Mouse (Mus musculus) heart, postnatal 0 days (tissue): ENCODE data around the gene Gtf2b. TPM values are rescaled to one million over a fixed set of nuclear protein-coding genes. Genes with fewer than 3 reads are reported as not detected.
A peak's percentile ranks its signal among the peaks of the same experiment; 100 is the strongest.

ENCODE experiments used
- ATAC-seq: fragments of 200-750 bp; cut with Nextera tagmentation; 2 replicates; pipeline ENCODE4 v1.8.0; 2017; ENCODE audit warnings: low read depth, moderate number of reproducible peaks, moderate library complexity; ENCODE audit not compliant: insufficient read depth
- DNase-seq: peaks from one replicate; pipeline ENCODE4 v3.0.0-alpha.2; 2016; ENCODE audit warnings: low spot score
- H3K27ac ChIP-seq: fragments of 300-500 bp; sonication (generic); 2 replicates; pipeline ENCODE4 v1.5.1; 2014; ENCODE audit warnings: low read depth, mild to moderate bottlenecking
- H3K27me3 ChIP-seq: fragments of 300-500 bp; sonication (generic); 2 replicates; pipeline ENCODE4 v1.6.1; 2014; ENCODE audit warnings: low read length, mixed read lengths; ENCODE audit not compliant: control insufficient read depth, insufficient read depth
- H3K36me3 ChIP-seq: fragments of 300-500 bp; sonication (generic); replicated peaks from 2 replicates; pipeline ENCODE4 v1.6.1; 2014; ENCODE audit warnings: low read length, mixed read lengths; ENCODE audit not compliant: control insufficient read depth, insufficient read depth
- H3K4me1 ChIP-seq: fragments of 300-500 bp; sonication (generic); 2 replicates; pipeline ENCODE4 v1.6.1; 2014; ENCODE audit warnings: antibody characterized with exemption; ENCODE audit not compliant: control insufficient read depth, insufficient read depth
- H3K4me2 ChIP-seq: fragments of 300-500 bp; sonication (generic); 2 replicates; pipeline ENCODE4 v1.6.1; 2014; ENCODE audit warnings: low read depth, mild to moderate bottlenecking, low read length, moderate library complexity
- H3K4me3 ChIP-seq: fragments of 300-500 bp; sonication (generic); 2 replicates; pipeline ENCODE4 v1.5.1; 2014; ENCODE audit warnings: low read depth, low read length
- H3K9ac ChIP-seq: fragments of 300-500 bp; sonication (generic); replicated peaks from 2 replicates; pipeline ENCODE4 v1.6.1; 2014; ENCODE audit warnings: low read depth, low read length, mixed read lengths
- H3K9me3 ChIP-seq: fragments of 300-500 bp; sonication (generic); replicated peaks from 2 replicates; pipeline ENCODE4 v1.6.1; 2016; ENCODE audit warnings: low read length; ENCODE audit not compliant: control insufficient read depth
- CTCF ChIP-seq: IDR thresholded peaks from 2 replicates; pipeline ENCODE4 v1.5.1; 2016; ENCODE audit warnings: antibody characterized with exemption, control low read depth, low read depth
- EP300 ChIP-seq: IDR thresholded peaks from 2 replicates; pipeline ENCODE4 v1.6.1; 2016; ENCODE audit warnings: antibody characterized with exemption, low read depth
- WGBS: fragments of 180-500 bp; shearing (Covaris S2); extraction: QIAGEN DNeasy Blood & Tissue Kit; methylation state at CpG from one replicate; pipeline ENCODE4 v1.1.7; 2014; 5-methylcytosine and 5-hydroxymethylcytosine counted together
- polyA plus RNA-seq: library from polyadenylated mRNA; unstranded; fragments of >200 nt; fragmentation: Nextera tagmentation; extraction: Ambion mirVana; gene quantifications from 2 replicates; pipeline ENCODE4 v1.2.1, GENCODE M21; 2015
- total RNA-seq: library from RNA; depleted of rRNA; stranded (reverse); fragments of >200 nt; gene quantifications from 2 replicates; pipeline ENCODE4 v1.2.3, GENCODE M21; 2014; ENCODE audit warnings: low replicate concordance

Gene Gtf2b
- total and polyA plus RNA-seq, 2 experiments from 2014 or later = 32.1 to 63.7 TPM

DNA sequence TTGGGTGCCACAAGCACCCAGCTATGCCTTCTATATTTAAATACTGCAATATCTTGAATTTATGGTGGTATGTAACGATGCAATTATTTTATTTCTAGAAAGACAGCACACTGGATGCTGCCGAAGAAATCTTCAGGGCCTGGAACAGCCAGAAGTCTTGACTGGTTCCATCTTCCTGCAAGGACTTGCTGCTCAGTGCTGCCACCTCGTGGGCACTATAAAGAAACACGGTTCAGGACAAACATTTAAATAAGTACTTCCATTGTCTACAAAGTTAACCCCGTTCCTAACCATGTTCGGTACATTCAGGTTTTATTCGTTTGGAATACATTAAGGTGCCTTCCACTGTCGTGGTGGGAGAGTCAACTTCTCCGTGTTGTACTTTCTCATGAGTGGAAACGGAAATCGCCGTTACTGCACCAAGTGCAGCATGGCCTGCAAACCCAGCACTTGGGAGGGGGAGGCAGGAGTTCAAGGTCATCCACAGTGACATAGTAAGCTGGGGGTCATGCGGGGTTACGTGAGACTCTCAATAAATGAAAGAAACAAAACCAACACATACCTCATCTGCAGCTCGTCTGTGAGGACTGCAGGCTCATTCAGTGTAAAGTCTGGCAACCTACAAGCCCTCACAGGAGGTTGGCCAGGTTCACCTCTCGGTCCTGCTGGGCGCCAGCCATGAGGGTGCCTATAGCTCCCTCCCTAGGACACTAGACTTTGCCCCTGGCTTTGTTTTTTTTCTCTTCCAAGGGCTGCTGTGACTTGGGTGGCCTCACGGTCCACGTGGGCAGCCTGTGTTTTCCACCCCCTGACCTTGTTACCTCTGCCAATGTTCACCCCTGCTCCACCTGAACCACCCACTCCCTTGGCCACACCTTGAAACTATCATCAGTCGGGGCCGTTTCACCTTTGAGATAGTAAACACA is 20.6 kb upstream of the Gtf2b start:
- Histone ChIP-seq H3K4me1 (no peaks in the 10 kb centered on the region), H3K4me2 (no peak overlapping the region), H3K9ac (no peak overlapping the region), H3K27ac (no peak overlapping the region), H3K9me3 (no peaks in the 10 kb centered on the region), H3K4me3 (no peak overlapping the region), H3K36me3 (no peaks in the 10 kb centered on the region), H3K27me3 (no peaks in the 10 kb centered on the region)
- WGBS = 57% methylated on average over 21 of the region's 21 CpGs
- no peak for TF ChIP-seq EP300
- TF ChIP-seq CTCF = peak; percentile 91
- DNase-seq = peak; percentile 49
- ATAC-seq = no peak

DNA sequence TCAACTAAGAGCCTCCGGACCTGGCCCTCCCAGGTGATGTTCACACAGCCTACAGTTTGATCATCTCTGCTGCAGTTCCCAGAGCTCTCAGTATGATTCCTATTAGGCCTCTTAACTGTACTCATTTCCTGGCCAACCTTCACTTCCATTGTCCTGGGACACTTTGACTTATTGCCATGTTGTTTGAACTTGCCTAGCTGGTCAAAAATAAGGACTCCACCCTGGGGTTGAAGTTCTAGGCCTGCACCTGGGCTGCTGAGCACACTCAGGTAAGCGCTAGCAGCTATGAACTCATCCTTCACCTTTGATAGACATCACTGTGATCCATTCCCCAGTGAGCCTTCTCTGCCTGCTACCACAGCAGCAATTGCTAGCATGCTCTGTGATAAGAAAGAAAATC is 19.8 kb upstream of the Gtf2b start:
- ATAC-seq (no peak), DNase-seq (no peak)
- no peaks in the 10 kb centered on the region for H3K27me3 ChIP-seq
- H3K27ac ChIP-seq = no peak overlapping the region
- H3K4me1 ChIP-seq = no peaks in the 10 kb centered on the region
- H3K4me3 ChIP-seq = no peak overlapping the region
- no peak overlapping the region for H3K4me2 ChIP-seq
- no peak overlapping the region for H3K9ac ChIP-seq
- WGBS = 96% methylated on average over 2 of the region's 2 CpGs
- no peaks in the 10 kb centered on the region for H3K9me3 ChIP-seq
- TF ChIP-seq EP300 (no peak), CTCF (no peak)
- H3K36me3 ChIP-seq = no peaks in the 10 kb centered on the region

DNA sequence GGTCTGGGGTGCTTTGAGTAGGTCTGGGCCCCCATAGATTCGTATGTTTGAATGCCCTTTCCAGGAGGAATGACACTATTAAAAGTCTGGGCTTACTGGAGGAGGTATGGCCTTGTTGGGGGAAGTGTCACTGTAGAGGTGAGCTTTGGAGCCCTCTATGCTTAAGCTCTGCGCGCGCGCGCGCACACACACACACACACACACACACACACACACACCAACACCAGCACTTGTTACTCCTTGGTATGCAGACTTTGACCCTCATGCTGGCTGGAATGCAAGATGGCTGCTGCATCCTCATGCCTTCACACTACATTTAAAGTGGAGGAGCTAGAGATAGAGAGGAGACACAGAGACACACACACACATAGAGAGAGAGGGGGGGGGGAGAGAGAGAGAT is 17.2 kb upstream of the Gtf2b start:
- no peaks in the 10 kb centered on the region for H3K27me3 ChIP-seq
- WGBS = 93% methylated on average over 7 of the region's 7 CpGs
- DNase-seq (no peak), ATAC-seq (no peak)
- H3K36me3 ChIP-seq = no peaks in the 10 kb centered on the region
- H3K27ac ChIP-seq = no peak overlapping the region
- TF ChIP-seq EP300 = no peak
- TF ChIP-seq CTCF = no peak
- no peak overlapping the region for H3K4me2 ChIP-seq
- no peak overlapping the region for H3K9ac ChIP-seq
- H3K4me1 ChIP-seq = no peaks in the 10 kb centered on the region
- no peak overlapping the region for H3K4me3 ChIP-seq
- H3K9me3 ChIP-seq = no peaks in the 10 kb centered on the region

DNA sequence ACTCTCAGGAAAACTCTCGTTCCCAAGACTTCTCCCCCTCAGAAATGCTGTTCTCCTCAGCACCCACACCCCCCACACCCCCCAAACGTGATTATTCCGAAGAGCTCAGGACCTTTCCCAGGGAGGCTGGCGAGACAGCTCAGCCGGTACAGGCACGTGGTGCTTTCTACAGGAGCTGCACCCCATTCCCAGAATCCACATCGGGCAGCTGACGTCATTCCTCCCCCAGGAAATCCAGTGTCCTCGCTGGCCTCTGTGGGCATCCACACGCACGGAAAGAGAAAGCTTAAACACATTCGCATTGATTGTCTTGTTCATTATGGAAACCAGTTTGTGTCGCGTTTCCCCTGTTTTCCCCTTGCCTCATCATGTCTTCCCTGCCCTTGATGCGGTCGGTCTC is 15.7 kb upstream of the Gtf2b start:
- TF ChIP-seq EP300 (no peak), CTCF (no peak)
- H3K4me2 ChIP-seq = no peak overlapping the region
- WGBS = 72% methylated on average over 16 of the region's 16 CpGs
- no peaks in the 10 kb centered on the region for H3K27me3 ChIP-seq
- H3K4me1 ChIP-seq = no peaks in the 10 kb centered on the region
- no peak for DNase-seq
- H3K9me3 ChIP-seq = no peaks in the 10 kb centered on the region
- H3K27ac ChIP-seq = no peak overlapping the region
- no peak overlapping the region for H3K9ac ChIP-seq
- ATAC-seq = no peak
- H3K36me3 ChIP-seq = no peaks in the 10 kb centered on the region
- no peak overlapping the region for H3K4me3 ChIP-seq

DNA sequence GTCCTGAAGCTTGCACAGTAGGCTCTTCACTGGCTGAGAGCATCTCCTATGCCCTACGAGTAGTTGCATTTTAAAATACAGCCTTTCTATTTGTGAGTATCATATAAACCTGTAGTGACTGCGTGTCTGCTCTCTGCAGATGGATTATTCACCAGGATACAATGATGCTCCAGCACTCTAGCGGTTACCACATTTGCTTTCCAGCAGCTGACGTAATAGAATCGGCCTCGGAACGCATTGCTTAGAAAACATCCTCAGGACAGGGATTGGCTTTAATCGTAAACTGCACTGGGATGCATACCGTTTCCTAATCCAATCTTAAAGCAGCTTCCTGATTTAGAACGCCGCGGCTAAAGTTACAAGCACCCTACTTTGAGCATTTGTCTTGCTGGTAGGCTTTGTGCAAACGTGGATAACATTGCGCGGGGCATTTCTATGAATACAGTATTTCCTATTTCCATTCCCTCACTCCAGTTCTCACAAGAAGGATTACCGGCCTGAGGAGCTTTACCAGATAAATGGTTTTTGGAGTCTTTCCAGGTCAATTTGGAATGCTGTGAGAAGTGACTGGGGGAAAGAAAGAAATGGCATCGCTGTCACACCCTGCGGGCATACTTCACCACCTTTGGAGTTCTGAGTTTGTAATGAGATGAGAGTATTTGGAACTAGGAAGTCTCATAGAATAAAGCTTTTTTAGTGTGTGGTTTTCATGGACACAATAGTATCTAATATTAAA is 9.5 kb upstream of the Gtf2b start:
- TF ChIP-seq EP300 (no peak), CTCF (no peak)
- 62% methylated on average over 18 of the region's 18 CpGs for WGBS
- DNase-seq (no peak), ATAC-seq (no peak)
- H3K27me3 ChIP-seq = no peaks in the 10 kb centered on the region
- H3K36me3 ChIP-seq = no peaks in the 10 kb centered on the region
- no peak overlapping the region for H3K4me3 ChIP-seq
- no peak overlapping the region for H3K9ac ChIP-seq
- peaks cover 3% of the 10 kb centered on the region; the same call in 1 of the 2 replicates for H3K4me1 ChIP-seq
- H3K4me2 ChIP-seq = peak overlapping the region; percentile 36; the same call in 1 of the 2 replicates
- no peaks in the 10 kb centered on the region for H3K9me3 ChIP-seq
- no peak overlapping the region for H3K27ac ChIP-seq
